Mouse (Mus musculus): ENCODE data around the gene Nhlrc1.

DNA sequence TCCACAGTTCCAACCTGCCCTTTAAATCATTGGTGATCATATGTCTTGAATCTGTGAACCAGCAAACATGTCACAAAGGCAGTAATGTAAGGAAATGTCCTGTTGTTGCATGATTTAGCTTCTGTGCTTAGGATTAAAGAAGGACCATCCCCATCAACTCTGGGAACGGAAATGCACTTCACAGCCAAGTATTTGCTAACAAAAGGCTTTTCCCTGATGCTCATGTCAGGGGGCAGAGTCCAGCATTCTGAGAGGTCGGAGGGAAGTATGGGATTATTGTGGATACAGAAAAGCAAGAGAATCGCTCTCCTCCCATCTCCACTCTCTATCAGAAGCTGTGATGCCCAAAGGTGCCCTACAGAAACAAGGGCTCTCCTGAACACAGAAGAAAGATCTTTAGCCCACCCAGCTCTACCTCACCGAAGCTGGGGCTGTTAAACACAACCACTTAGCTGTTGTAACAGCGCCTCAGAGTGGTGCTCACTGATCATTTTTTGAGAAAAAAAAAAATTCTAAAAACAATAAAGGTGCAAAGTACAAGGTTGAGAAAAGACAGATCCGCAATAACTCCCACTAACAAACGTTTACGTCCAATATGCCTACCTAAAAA is 27.5 kb upstream of the Nhlrc1 start:
- TF ChIP-seq CTCF (IDR thresholded peaks at IDR 0.05; ENCODE audit: low read depth), result no peak
- no peak for TF ChIP-seq EP300 (IDR thresholded peaks at IDR 0.05; ENCODE audit: low read depth)
